Mouse (Mus musculus): ENCODE data around the gene Atxn1.

Gene Atxn1

GRCm38 (mm10) chr13:45514832-45515422, 449.9 kb downstream of the Atxn1 start:
- in situ Hi-C loops (cut with MboI; ENCODE audit: low pct_unique_long_range_greater_than_20kb in 1 of 2, low sequenced_read_pairs in 2 of 2, unreplicated experiment in 1 of 2) = no loop called here

GRCm38 (mm10) chr13:45514115-45514514, 450.7 kb downstream of the Atxn1 start:
- in situ Hi-C loops (cut with MboI; ENCODE audit: low pct_unique_long_range_greater_than_20kb in 1 of 2, low sequenced_read_pairs in 2 of 2, unreplicated experiment in 1 of 2) = no loop called here

GRCm38 (mm10) chr13:45513009-45513984, 451.5 kb downstream of the Atxn1 start:
- in situ Hi-C loops (cut with MboI; ENCODE audit: low pct_unique_long_range_greater_than_20kb in 1 of 2, low sequenced_read_pairs in 2 of 2, unreplicated experiment in 1 of 2) = no loop called here

DNA sequence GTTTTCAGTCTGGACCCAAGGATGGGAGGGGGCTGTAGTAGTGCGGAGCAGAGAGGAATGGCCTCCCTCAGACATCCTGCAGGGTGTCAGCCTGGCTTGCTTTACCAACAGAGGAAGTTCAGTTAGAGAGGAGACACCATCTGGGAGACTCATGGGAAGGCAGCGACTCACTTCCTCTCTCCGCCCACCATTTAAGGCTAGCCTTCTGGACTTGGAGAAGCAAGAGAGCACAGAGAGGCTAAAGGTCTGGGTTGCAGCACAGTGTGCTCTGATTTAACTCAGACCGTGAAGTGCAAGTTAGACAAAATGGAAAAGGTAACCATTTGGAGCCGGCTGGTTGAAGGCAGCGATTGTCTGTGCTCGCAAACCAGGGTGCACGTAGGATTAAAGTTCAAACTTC, 452.3 kb downstream of the Atxn1 start:
- in situ Hi-C loops (cut with MboI; ENCODE audit: low pct_unique_long_range_greater_than_20kb in 1 of 2, low sequenced_read_pairs in 2 of 2, unreplicated experiment in 1 of 2) = no loop called here

GRCm38 (mm10) chr13:45511706-45512435, 452.9 kb downstream of the Atxn1 start:
- in situ Hi-C loops (cut with MboI; ENCODE audit: low pct_unique_long_range_greater_than_20kb in 1 of 2, low sequenced_read_pairs in 2 of 2, unreplicated experiment in 1 of 2) = no loop called here

- in situ Hi-C loops (cut with MboI; ENCODE audit: low pct_unique_long_range_greater_than_20kb in 1 of 2, low sequenced_read_pairs in 2 of 2, unreplicated experiment in 1 of 2) = no loop called here
These were observed 455.4 kb downstream of the Atxn1 start for GRCm38 (mm10) chr13:45509366-45509765.

GRCm38 (mm10) chr13:45508495-45508894, 456.3 kb downstream of the Atxn1 start:
- in situ Hi-C loops (cut with MboI; ENCODE audit: low pct_unique_long_range_greater_than_20kb in 1 of 2, low sequenced_read_pairs in 2 of 2, unreplicated experiment in 1 of 2) = no loop called here

- in situ Hi-C loops (cut with MboI; ENCODE audit: low pct_unique_long_range_greater_than_20kb in 1 of 2, low sequenced_read_pairs in 2 of 2, unreplicated experiment in 1 of 2) = no loop called here
These were observed 457.3 kb downstream of the Atxn1 start, which contains the start of gene Gmpr for GRCm38 (mm10) chr13:45507274-45508229. TSS of gene Gmpr (plus strand) at chr13:45507444.

DNA sequence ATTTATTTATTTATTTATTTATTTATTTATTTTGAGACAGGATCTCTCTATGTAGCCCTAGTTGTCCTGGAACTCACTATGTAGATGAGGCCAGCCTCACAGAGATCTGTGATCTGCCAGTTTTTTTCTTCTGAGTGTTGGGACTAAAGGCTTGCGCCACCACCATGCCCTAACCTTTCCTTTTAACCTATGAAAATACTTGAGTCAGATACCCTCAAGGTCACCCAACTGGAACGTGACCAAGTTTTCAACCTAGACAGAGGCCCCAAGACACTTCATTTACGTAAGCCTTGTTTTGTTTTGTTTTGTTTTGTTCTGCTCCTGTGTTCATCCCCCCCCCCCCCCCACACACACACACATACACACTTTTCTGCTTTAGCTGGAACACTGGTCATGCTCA, 459.3 kb downstream of the Atxn1 start:
- in situ Hi-C loops (cut with MboI; ENCODE audit: low pct_unique_long_range_greater_than_20kb in 1 of 2, low sequenced_read_pairs in 2 of 2, unreplicated experiment in 1 of 2) = no loop called here

GRCm38 (mm10) chr13:45502791-45503190, 462.0 kb downstream of the Atxn1 start:
- in situ Hi-C loops (cut with MboI; ENCODE audit: low pct_unique_long_range_greater_than_20kb in 1 of 2, low sequenced_read_pairs in 2 of 2, unreplicated experiment in 1 of 2) = no loop called here

- in situ Hi-C loops (cut with MboI; ENCODE audit: low pct_unique_long_range_greater_than_20kb in 1 of 2, low sequenced_read_pairs in 2 of 2, unreplicated experiment in 1 of 2) = no loop called here
These were observed 464.9 kb downstream of the Atxn1 start for GRCm38 (mm10) chr13:45499906-45500305.
